Mouse (Mus musculus) left cerebral cortex, postnatal 4 days (tissue): ENCODE measurements around the gene Dkk1. TPM values are rescaled to one million over a fixed set of nuclear protein-coding genes. Genes with fewer than 3 reads are reported as not detected.
A peak's percentile ranks its signal among the peaks of the same experiment; 100 is the strongest.
"Not testable (repeated sequence)": the region's sequence is repeated elsewhere in the genome, so short reads cannot be mapped to it uniquely, and the experiment has no call there.

Source experiments
- DNase-seq: peaks from one replicate; pipeline ENCODE4 v3.0.0-alpha.2; 2022
- intact Hi-C: fragments of 180-260 bp; cut with DNase I; formaldehyde crosslinking; loops from one replicate; pipeline ENCODE4 v1.15.1; 2025
- total RNA-seq, 2 experiments: library from RNA; stranded (reverse); gene quantifications; 2 replicates each; pipeline ENCODE4 v1.2.3; 2021

Gene Dkk1
- not detected for total RNA-seq

DNA sequence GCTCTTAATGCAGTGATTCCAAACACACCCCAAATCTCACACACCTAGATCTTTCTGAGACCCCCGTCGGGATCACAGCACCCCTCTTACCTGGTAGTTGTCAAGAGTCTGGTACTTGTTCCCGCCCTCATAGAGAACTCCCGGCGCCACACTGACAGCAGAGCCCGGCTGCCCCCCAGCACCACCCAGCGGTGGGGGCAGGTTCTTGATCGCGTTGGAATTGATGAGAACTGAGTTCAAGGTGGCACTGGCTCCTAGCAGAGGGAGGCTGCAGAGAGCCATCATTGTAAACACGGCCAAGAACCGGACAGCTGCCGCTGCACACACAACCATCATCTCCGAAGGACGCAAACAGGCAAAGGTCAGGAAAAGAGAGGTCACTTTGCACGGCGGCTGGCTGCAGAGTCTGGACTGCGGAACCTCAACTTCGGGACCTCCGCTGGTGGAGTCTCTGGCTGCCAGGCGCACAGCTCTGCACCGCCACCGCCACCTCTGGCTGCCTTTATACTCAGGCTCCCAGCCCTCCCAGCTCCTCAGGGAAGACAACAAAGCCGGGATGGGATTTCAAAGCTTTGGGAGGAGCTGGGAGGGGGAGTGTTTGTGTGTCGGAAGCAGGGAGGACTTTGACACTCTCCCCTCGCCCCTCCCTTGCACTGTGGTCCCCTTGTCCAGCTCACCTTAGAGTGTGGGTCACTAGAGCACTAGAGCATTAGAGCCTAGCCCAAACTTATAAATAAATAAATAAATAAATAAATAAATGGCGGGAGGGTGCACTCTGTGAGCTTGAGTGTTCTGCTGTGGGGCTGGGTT, at the start of gene Dkk1:
Gene Dkk1, minus strand, starts transcription at position 622 of the 810 bp plus-strand sequence.
- DNase-seq: peak; percentile 37

GRCm38 (mm10) chr19:30586366-30586765, 36.9 kb upstream of the Dkk1 start:
- no peak for DNase-seq
- intact Hi-C loops: no loop called here

More for the DNA sequence above, at the start of gene Dkk1:
- intact Hi-C loops: no loop called here

- intact Hi-C loops: no loop called here
- DNase-seq: no peak
These were observed 15.1 kb upstream of the Dkk1 start for GRCm38 (mm10) chr19:30564516-30564915.

- intact Hi-C loops: no loop called here
- no peak for DNase-seq
These were observed 14.4 kb upstream of the Dkk1 start for GRCm38 (mm10) chr19:30563876-30564275.

DNA sequence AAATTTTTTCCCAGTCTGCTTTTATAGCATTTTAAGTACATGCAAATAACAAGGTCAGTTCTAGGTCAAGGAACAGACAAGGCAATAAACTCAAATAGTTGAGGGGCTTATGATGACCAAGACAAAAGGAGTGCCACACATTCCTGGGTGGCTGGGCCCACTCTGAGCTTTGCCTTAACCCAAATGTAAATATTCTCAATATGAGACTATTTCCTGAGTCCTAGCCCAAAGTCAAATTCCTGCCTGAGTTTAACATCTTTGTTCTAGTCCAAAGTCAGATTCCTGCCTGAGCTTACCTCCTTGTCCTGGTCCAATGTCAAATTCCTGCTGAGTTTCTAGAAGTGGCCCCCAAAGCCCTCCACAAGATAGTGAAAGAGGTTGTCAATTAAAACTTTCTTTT, 8.6 kb upstream of the Dkk1 start:
- intact Hi-C loops: no loop called here
- DNase-seq: no peak

DNA sequence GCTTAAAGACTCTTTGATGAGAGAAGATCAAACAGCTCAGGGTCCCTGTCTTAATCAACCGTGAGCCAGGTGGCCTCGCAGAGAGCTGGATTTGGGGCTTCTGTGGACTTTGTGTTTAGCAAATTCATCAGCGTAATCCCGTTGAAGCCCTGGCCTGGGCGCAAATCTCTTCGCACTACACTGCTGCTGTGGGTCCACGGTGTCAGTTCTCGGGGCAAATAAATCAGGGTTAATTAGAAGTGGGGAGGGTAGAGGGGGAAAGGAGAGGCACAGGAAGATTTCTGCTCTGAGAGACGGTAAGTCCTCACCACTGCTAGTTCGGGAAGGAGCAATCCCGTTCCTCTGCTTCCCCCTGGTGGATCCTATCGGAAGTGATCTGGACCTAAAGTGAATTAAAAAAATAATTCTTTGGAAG, 5.0 kb upstream of the Dkk1 start:
- DNase-seq: peak; percentile 67
- intact Hi-C loops: loop anchor here (2.0 to 5.0 kb wide), 2 partner anchors 187 to 306 kb away; no protein-coding TSS in a partner anchor

GRCm38 (mm10) chr19:30553740-30554139, 4.3 kb upstream of the Dkk1 start:
- intact Hi-C loops: loop anchor here (2.0 to 5.0 kb wide), 2 partner anchors 186 to 305 kb away; no protein-coding TSS in a partner anchor
- no peak for DNase-seq

DNA sequence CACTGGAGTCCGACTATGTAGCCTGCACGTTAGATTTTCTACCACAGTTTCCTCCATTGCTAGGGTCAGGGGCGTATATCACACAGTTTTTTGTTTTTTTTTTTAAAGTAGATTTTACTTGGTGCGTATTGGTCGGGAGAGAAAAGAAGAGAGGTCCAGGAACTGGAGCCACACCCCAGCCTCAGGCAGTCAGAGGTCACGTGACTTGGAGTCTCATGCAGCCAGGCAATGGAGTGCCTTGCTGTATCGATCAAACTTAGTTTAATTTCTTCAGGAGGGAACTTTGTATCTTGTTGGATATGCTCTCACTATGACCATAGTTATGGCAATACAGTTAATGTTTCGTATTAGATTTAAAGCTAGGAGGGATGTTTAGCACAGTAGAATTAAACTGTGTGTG, 2.8 kb upstream of the Dkk1 start:
- intact Hi-C loops: loop anchor here (5.0 kb wide), 1 partner anchor 185 kb away; no protein-coding TSS in a partner anchor
- no peak for DNase-seq

DNA sequence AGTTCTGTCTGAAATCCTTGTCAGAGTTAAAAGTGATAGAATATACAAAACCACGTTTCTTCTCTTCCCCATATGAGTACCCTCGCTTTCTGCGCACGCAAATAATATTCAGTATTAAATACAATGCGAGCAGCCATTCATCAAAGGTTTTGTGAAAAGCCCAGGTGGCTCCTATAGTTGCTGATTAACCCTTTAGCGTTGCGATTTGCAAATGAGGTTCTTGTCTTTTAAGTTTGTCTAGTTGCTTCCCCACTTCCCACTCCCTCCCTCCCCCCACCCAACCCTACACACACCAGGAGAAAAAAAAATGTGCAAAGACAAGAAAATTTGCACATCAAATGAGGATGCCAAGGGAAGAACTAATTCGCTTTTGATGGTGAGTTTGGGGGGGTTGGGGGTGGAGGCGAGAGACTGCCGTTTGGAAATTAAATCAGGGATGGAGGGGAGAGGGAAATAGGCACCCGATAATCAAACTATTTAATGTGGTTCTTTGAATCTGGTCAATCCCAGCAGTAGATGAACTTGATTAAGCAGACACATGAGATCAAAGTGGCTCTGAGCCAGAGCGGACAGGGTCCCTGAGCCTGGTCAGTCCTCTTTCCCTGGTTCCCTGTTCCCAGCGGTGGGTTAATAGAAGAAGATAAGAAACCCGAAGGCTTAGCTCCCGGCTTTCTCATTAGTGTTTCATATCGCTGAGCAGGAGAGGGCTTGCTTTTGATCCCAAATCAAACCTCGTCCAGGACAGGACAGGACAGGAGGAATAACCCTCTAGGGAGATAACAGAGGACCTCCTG, 586 bp upstream of the Dkk1 start:
- intact Hi-C loops: loop anchor here (5.0 kb wide), 1 partner anchor 183 kb away; no protein-coding TSS in a partner anchor
- DNase-seq: no peak

GRCm38 (mm10) chr19:30548411-30549043, 938 bp downstream of the Dkk1 start:
- intact Hi-C loops: no loop called here
- DNase-seq: no peak

DNA sequence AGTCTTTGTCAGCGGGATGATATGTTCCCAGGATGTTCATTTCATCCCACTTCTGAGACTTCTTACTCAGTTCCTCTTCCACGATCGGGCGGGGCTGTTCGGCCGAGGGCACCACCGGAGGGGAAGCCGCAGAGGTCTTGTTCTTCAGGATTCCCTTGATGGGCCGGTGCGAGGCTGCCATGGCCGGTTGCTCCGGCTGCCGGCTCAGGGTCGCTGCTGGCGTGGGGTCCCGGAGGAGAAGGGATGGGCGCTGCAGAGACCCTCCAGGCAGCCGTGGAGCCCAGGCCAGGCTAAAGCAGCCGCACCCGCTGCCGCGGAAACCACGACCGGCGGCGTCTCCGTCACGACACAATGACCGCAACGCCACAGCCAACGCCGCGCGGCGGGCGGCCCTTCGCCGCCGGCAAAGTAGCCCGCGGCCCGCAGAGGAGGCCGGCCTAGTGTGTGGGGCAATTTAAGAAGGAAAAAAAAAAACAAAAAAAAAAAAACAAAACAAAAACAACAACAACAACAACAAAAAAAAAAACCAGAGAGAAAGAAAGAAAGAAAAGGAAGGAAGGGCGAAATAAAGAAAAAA, 10.0 kb downstream of the Dkk1 start:
- DNase-seq, intact Hi-C loops: not testable (repeated sequence)

DNA sequence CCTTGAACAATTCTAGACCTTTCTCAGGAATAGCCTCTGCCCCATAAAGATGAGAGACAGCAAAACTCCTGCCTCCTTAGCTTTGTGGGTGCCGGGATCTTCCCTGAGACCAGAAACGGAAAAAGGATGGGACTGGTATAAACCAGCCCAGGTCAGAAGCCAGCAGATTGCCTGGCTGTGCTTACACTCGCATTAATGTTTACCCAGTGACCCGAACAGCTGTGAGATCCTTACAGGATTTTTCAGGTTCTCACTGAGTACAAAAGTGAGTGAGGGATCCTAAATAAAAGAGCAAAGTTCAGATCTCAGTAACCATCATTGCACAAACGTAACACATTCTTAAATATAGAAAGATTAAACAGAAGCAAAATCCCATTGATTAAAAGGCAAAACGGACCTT, 32.7 kb downstream of the Dkk1 start:
- no peak for DNase-seq
- intact Hi-C loops: no loop called here

DNA sequence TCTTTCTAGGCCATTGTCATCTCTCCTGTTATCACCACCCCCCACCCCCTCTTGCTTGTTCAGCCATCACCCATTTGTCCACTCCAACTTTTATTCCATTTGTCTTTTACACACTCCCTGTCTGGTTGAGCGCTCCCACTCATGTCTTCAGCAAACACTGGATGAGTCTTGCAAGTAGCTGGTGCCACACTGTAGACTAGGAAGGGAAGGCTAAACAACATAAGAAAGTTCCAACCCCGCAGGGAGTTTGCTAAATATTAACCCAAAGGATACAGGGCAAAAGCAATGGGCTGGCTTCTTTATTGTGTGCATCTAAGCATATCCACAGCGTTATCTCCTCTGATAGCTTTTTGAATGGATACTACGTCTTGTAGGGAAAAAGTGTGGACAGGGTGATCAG, 39.0 kb downstream of the Dkk1 start:
- no peak for DNase-seq
- intact Hi-C loops: no loop called here

GRCm38 (mm10) chr19:30505497-30505896, 44.0 kb downstream of the Dkk1 start:
- intact Hi-C loops: no loop called here
- DNase-seq: no peak
